Mouse (Mus musculus) small intestine, adult 2 months (tissue): ENCODE results near the gene Wnt9a.

ENCODE experiments used
- CTCF ChIP-seq: fragments of 200-500 bp; IDR thresholded peaks from 2 replicates; pipeline ENCODE4 v1.5.1; 2012; ENCODE audit warnings: low read depth, mild to moderate bottlenecking, control low read depth, inconsistent platforms, low read length, moderate library complexity, mixed read lengths; ENCODE audit not compliant: insufficient replicate concordance, insufficient read length; ENCODE audit errors: extremely low read depth
- POLR2A ChIP-seq: fragments of 200-500 bp; IDR thresholded peaks from 2 replicates; pipeline ENCODE4 v1.6.1; 2012; ENCODE audit warnings: low read depth, mild to moderate bottlenecking, control low read depth, inconsistent platforms, low read length, moderate library complexity

DNA sequence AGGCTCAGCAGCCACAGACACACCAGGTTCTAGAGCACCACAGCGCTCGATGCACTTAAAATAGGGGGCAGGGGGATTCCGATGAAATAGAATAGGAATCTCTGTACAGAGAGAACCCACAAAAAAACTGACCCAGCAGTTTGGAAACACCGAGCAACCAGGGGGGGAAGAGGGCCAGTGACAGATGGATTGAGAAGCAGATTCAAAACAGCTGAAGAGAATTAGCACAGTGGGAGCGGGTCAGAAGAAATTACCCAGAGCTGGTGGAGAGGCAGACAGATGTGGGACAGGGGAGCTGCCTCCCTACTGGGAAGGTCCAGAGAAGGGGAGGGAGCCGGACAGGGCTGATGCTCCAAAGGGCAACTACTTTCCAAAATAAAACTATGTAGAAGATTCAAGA lies 9.8 kb downstream of the Wnt9a start:
- no peak for TF ChIP-seq CTCF
- TF ChIP-seq POLR2A, result no peak
